Mouse (Mus musculus) brain, embryonic 14.5 days (tissue): ENCODE data around the gene Ghrl. TPM values are rescaled to one million over a fixed set of nuclear protein-coding genes. Genes with fewer than 3 reads are reported as not detected.

ENCODE experiments used
- DNase-seq: peaks from one replicate; pipeline ENCODE4 v3.0.0-alpha.2; 2011; ENCODE audit warnings: low read depth
- CTCF ChIP-seq: fragments of 200-500 bp; IDR thresholded peaks from 2 replicates; pipeline ENCODE4 v1.5.1; 2012; ENCODE audit warnings: inconsistent platforms, mild to moderate bottlenecking, moderate library complexity, borderline replicate concordance; ENCODE audit not compliant: insufficient read depth, insufficient read length; ENCODE audit errors: extremely low read depth
- POLR2A ChIP-seq: fragments of 200-500 bp; IDR thresholded peaks from 2 replicates; pipeline ENCODE4 v1.6.1; 2012; ENCODE audit warnings: mild to moderate bottlenecking, inconsistent platforms, borderline replicate concordance; ENCODE audit not compliant: poor library complexity, insufficient read depth, insufficient read length, severe bottlenecking; ENCODE audit errors: extremely low read depth
- polyA plus RNA-seq: library from polyadenylated mRNA; depleted of rRNA; stranded (reverse); fragments of >200 nt; gene quantifications from 2 replicates; pipeline ENCODE4 v1.2.3, GENCODE M21; 2012

Ghrl gene
- polyA plus RNA-seq, 1 experiment: 0.52 TPM

DNA sequence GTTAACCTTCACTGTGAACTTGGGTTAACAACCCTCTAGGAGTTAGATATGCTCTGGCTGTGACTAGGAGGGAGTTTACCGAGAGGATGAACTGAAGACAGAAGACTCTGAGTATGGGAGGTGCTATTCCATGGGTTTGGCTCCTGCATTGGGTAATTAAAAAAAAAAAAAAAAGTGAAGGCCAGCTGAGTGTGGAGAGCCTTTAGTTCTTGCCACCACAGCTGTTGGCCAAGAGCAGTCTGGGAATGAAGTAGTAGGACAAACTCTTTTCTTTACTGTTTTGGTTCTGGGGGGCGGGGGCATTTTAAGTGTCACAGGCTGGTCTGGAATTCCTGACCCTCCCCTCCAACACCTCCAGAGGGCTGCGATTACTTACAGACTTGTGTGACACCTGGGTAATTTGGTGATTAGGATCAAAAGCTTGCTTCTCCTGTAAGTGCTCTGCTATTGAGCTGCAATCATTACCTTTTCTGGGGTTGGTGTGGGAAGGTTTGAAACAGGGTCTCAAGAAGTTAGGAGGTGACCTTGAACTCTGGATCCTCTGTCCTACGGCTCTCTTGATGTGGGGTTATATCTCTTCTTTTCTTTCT, 23.8 kb downstream of the Ghrl start:
- TF ChIP-seq POLR2A (no peak), CTCF (no peak)
- no peak for DNase-seq

DNA sequence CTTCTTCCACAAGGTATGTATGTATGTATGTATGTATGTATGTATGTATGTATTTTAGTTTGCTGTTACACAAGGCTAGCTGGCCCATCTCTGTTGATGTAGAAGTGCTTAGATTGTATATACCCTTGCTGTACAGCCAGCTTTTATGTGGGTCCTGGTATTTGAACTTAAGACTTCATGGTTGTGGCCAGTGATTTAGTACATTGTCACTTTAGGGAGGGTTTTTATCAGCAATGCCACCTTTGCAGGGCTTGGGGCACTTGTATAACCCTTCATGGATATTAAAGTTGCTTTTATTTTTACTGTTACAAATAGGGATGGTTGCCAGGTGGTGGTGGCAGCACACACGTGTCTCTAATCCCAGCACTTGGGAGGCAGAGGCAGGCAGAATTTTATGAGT, 24.5 kb downstream of the Ghrl start:
- TF ChIP-seq CTCF: no peak
- TF ChIP-seq POLR2A: no peak
- DNase-seq: no peak

DNA sequence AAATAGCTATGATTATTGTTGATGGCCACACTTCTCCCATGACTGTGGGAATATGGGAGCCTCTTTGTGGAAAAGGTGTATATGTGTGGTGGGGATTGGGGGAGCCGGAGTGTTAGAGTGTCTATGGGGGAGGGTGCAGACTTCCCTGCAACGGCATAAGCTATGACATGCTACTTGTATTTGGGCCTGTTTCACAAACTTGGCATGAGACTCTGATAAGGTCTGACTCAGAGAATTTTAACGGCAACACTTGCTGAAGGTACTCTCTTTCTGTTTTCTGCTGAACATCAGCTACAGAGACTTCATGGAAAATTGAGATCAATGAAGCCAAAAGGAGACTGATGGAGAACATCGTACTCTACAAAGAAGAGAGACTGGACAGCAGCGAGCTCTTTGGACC, 26.3 kb downstream of the Ghrl start:
- no peak for TF ChIP-seq POLR2A
- no peak for TF ChIP-seq CTCF
- no peak for DNase-seq

DNA sequence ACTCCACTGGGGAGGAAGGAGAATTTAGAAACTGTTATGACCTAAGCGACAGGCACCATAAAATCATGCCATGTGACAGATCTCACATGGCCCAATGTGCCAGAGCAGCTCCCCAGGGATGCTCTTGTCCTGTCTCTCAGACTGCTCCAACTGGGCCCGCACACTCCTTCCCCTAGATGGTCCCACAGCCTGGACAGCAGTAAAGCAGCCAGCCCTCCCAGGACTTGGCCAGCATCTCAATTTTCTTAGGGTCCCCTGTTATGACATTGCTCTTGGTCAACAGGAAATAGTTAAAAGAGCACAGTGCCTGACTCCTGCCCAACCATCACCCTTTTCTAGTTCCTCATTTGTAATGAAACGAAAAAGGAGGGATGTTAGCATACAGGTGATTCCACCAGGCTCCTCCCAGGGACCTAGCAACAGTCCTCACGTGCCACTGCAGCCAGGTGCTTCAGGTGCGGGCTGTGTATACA, 27.0 kb downstream of the Ghrl start:
- TF ChIP-seq CTCF (no peak), POLR2A (no peak)
- no peak for DNase-seq

DNA sequence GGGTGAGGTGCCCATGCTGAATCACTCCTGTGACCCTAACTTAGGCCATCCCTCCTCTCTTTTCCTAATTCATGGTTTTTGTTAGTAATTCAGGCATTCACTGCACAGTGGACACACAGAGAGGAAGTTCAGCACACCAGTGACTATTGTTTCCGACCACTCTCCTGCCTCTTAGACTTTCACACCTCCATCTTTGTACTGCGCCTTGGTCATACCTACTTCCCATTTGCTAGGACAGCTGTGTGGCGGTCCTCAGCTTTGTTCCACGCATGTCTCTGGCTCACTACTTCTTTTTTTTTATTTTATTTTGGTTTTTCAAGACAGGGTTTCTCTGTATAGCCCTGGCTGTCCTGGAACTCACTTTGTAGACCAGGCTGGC, 28.6 kb downstream of the Ghrl start:
- no peak for DNase-seq
- TF ChIP-seq POLR2A (no peak), CTCF (no peak)

DNA sequence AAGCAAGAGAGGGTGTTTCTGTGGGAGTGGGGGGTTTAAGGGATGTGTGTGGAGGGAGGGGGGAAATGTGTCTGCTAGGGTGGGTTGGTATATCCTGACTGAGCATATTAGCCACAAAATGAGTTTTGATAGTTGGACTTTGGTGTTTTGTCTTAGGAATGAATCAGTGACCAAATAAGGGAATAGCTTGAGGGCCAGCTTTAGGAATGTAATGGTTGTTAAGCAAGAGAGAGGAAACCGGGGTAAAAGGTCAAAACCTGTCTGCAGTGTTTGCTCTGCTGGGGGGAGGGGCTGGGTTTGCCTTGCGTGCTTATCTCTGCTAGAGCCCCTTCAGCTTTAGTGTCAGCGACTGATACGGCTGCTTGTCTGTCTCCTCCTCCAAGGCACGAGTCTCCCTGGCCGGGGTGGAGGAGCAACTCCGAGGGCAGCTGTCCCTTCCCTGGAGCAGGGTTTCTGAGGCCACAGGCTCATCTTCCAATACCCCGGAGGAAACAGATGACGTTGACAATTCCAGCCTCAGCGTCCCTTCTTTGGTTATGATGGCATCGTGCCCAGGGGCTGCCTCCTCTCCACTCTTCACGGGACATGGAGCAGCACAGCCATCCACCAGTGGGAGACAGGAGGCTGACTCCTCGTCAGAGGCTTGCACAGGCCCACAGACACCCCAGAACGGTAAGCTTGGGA, 29.1 kb downstream of the Ghrl start:
- peak; percentile 25 for DNase-seq

DNA sequence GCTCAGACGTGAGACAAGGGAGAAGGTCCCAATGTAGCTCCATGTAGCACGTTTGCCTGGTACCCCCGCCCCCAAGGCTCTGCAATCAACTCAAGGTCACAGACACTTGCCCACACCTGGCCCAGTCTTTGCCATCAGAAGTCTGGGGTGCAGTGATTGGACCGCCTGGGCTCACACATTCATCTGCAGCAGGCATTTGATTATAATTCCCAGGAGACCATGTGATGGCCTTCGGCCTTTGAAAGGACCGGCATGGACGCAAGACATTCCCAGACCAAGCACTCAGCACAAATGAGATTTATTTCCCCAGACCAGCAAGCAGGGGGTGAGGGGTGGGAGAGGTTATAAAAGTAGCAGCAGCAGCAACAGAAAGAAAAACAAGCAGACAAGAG, 29.7 kb downstream of the Ghrl start:
- TF ChIP-seq CTCF (no peak), POLR2A (no peak)
- DNase-seq: peak; percentile 14

More for the DNA sequence above, 29.1 kb downstream of the Ghrl start:
- TF ChIP-seq POLR2A: no peak
- no peak for TF ChIP-seq CTCF

DNA sequence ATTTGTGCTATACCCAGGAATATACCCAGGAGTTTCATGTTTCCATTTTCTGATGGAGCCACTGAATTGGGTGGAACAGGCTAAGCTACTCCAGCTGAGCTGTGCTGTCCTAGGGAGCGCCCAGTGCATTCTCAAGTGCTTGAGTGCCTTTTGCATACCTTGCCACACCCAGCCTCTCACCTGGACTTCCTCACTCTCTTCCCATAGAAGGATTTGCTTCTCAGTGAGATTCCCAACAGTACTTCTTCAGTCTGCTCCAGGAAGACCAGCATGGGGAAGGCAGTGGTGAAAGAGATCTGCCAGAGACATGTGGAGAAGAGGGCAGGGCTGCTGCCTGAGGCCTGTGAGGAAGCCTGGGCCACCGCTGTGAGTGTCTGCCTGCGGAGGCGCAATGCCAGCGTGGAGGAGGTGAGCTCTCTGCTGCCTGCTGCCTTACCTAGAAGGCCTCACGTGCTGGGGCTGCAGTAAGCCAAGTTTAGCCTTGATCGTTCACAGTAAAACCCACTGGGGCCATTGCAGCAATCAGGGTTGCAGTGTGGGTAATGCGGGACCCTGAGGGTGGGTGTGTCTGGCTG, 33.0 kb downstream of the Ghrl start:
- DNase-seq: no peak
- no peak for TF ChIP-seq POLR2A
- no peak for TF ChIP-seq CTCF

DNA sequence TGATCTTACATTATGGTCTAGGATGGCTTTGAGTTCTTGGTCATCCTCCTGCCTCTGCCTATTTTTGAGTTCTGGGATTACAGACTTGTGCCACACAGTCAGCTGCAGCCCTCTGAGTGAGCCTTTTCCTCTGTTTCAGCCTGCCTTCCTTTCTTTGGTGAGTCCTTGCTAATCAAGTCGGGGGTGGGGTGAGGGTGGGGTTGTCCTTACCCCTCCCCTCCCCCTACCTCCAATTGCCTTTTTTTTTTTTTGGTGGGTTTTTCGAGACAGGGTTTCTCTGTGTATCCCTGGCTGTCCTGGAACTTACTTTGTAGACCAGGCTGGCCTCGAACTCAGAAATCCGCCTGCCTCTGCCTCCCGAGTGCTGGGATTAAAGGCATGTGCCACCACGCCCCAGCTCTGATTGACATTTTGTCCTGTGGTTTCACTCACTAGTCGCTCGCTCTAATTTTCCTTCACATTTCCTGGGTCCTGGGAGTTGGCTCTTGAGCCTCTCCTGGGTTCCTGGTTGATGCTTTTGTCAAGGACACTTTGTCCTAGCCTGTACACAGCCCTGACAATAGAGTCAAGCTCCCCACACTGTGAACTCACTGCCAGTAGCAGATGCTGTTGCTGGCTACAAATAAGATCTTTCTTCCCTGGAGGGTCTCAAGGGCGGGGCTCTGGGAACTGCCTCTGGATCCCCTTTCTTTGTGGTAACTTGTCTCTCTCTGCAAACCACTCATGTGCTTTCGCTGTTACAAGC, 36.4 kb downstream of the Ghrl start:
- no peak for DNase-seq
- TF ChIP-seq POLR2A: no peak
- TF ChIP-seq CTCF: no peak

DNA sequence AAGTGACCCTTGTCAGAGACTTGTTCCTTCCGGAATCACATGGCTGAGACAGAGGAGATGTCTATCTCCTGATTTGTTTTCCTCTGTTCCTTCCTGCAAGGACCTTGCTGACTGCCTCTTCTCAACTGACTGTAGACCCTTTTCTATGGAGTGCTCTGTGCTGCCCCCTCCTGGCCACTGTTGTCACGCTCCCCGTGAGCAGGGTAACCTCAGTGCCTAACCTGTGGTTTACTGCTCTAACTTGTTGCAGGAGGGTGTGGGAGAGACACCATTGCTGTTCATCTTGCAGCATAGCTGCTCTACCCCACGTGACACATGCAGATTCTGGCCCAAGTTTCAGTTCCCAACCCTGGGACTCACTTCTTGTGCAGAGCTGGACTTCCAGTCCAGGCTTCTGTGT, 38.4 kb downstream of the Ghrl start:
- TF ChIP-seq POLR2A (no peak), CTCF (peak; percentile 77; the same call in 1 of the 2 replicates)
- peak; percentile 56 for DNase-seq

DNA sequence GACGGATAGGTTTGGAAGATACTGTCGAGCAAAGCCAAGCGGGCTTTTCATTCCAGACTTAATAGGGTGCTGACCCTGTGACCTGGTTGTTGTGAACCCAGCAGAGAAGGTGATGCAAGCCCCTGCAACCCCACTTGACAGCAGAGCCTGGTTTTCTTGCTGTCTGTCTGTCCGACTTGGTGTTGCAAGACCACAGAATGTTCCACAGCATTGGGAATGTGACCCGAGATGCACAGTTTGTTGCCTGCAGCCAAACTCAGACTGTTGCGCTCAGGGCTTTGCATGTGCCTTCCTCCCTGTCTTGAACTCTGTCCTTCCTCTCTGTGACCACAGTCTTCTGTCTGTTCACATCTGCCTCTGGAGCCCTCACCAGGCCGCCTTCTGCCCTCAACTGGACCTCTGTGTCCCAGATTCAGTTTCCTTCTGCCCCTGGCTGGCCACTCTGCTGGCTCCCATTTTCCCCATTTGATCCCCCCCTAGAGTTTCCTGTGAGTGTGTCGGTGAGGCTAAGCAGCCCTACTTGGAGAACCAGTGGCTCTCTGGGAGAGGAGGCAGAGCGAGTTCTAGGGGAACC, 39.6 kb downstream of the Ghrl start:
- DNase-seq: no peak
- TF ChIP-seq POLR2A (no peak), CTCF (no peak)
